Mouse (Mus musculus) gastrocnemius, postnatal 4 days (tissue): ENCODE measurements around the gene Ubash3a. TPM values are rescaled to one million over a fixed set of nuclear protein-coding genes. Genes with fewer than 3 reads are reported as not detected.

Source experiments
- DNase-seq, 2 experiments: peaks; one replicate each; pipeline ENCODE4 v3.0.0; 2021 to 2022; ENCODE audit warnings: low spot score in 2 of 2, mixed read lengths in 2 of 2
- long read RNA-seq, 2 experiments: library from polyadenylated mRNA; stranded (forward); transcript quantifications; one replicate each; pipeline ENCODE4 v2.0.0; 2021
- total RNA-seq, 2 experiments: library from RNA; stranded (reverse); gene quantifications; 2 replicates each; pipeline ENCODE4 v1.2.3; 2021

Ubash3a gene
- total RNA-seq, result under 1 TPM; 0.10 to 0.29 TPM
- long read RNA-seq, experiment 1, result 0 reads
- long read RNA-seq, experiment 2, result 0 reads

DNA sequence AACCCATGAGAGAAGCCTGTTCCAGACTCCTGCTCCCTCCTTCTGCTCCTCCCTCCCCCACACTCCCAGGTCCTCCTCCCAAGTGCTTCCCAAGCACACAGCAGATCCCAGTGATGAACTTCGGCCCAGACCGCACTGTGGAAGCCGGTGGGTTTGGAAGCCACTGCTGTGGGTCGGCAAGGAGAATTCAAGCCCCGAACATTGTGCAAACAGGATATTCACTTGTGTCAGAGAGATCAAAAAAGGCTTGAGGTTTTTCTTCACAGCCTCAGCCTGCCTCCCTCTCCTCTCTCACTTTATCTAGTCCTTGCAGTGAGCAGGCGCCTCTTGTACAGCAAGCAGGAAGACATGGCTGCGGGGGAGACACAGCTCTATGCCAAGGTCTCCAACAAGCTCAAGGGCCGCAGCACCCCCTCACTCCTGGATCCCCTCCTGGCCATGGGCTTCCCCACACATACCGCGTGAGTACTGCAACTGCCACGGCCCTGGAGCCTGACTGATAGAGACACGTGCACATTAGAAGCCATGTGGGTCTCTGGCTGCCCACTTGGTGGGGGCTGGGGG is at the start of gene Ubash3a:
TSS of gene Ubash3a (plus strand) at position 103 of the 564 bp plus-strand sequence.
- DNase-seq, result no peak

DNA sequence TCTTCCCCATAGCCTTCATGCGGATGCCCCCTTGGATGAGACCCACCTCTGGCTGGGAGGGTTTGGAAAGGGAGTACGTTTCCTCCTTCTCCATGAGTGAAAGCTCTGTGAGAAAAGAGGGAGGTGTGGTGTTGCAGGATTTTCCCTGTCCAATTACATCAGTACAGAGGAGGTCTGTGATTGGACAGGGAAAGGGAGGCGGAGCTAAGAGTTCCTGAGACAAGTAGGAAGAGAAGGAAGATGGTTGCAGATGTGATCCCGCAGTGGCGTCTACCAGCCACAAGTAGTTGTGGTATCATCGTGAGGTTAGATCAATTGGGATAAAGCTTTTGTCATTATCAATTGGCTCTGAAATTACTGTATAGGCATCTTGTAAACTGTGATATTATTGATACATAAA is 49.8 kb upstream of the Ubash3a start:
- DNase-seq, result no peak

DNA sequence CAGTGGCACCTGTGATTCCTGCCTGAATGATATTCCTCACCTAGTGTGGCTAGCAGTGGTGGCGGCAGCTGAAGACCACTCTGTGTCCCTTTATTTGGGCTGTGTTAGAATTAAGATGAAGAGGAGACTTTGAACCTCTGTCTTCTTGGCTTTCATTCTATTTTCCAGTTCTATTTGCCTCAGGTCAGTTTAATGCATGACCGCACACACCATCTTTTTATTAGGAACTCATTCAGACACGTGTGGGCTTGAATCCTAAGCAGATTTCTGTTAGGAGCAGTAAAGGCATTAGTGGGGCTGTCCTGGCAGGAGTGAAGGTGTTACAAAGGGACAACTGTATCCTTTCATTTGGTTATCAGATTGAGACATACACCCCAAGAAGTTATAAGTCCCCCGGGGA is 47.4 kb upstream of the Ubash3a start:
- DNase-seq, result no peak

DNA sequence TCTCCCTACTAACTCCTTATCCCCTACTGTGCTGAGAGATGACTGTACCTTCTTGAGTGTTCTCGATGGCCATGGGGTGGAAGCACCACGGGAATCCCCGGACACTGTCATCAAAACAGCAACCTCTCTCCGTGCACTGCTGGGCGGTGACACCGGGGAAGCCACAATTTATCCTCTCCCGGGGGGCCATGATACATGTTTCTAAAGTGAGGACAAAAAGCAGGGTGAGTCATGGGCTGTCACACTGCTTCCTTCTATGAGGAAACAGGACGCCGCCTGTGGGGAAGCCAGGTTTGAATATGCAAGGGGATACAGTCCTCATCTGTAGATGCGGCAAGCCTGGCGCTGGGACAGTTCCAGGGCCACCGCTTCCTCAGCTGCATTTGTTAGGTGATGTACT is 45.1 kb upstream of the Ubash3a start:
- no peak for DNase-seq

DNA sequence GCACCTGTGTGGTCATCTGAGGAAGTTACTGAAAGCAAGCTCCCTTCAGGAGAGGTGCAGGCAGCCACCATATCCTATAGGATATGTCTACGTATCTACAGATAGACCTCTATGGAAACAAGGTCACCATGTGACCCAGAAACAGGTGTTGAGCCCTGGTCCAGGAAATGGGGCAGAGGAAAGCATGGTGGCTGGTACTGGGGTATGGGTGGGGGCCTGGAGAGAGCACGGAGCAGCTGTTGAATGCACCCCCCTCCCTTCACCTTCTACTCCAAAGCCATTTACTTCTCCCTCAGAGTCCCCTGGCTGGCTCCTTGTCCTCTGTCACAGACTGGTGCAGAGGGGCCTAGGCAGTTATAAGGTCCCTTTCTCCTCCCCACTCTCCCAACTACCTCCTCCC is 43.9 kb upstream of the Ubash3a start:
- no peak for DNase-seq

DNA sequence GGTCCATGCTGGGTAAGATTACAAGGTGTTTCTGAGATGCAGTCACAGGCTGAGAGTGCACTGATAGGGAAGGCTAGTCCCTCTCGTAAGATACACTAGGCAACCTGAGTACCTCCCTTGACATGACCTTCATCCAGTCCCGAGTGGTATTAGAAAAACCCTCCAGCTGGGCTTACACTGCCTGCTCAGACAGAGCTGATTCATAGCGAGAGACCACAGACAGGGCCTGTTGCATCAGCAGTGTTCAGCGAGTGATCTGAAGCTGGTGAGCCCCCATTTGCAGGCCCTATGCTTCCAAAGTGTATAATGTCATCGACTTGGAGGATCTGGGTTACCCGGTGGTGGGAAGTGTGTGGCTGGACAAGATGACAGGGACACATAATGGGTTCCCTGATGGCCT is 42.5 kb upstream of the Ubash3a start, which contains the start of gene Tff1:
TSS of gene Tff1 (minus strand) at position 151 of the 400 bp plus-strand sequence.
- no peak for DNase-seq

DNA sequence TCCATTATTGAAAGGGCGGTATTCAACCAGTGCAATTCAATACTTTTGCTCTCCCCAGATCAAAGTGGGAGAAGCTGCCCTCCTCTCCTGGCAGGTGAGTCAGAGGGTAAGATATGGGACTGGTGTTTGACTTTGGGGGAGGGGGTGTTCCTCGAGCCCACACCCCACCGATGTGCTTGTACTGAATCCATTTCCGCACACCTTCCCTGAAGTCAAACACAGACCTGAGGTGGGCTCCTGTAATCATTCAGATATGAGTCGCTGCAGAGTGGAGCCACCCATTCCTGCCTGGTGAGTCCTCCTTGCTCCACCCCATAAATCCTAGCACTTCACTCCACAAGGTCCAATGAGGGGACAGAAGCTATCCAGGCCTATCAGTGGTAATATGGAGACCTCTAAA is 37.9 kb upstream of the Ubash3a start:
- no peak for DNase-seq

DNA sequence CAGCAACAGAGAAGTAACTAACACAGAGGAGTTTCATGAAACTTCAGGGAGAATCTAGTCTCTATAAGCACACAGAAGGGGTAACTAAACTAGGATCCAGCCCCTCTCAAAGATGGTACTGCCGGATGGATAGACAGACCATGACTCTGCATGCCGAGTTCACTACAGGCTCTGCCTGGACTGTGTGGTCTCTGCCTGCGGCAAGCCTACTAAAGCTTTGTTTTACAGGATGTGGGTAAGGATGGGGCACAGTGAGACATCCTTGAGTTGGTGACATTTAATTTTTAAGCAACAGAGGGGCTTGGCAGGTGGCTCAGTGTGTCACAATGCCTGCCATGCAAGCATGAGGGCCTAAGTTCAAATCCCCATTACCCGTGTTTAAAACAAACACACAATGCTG is 31.4 kb upstream of the Ubash3a start:
- no peak for DNase-seq

DNA sequence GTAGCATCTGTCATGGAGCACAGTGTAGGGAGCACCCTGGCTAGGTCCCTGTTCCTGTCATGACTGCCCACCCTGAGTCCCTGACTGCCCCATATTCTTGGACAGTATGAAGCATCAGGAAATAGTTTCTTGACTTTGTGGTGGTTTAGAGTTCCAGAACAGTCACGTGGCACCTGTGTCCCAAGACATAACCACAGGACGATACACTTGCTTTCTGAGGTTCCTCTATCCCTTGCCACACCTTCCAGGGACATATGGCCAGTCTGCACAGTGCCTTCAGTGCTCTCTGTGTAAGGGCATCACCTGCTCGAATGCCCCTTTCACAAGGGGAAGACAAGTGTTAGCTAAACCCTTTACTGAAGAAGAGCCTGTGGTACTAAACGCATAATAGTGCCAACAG is 26.2 kb upstream of the Ubash3a start:
- DNase-seq, result no peak

DNA sequence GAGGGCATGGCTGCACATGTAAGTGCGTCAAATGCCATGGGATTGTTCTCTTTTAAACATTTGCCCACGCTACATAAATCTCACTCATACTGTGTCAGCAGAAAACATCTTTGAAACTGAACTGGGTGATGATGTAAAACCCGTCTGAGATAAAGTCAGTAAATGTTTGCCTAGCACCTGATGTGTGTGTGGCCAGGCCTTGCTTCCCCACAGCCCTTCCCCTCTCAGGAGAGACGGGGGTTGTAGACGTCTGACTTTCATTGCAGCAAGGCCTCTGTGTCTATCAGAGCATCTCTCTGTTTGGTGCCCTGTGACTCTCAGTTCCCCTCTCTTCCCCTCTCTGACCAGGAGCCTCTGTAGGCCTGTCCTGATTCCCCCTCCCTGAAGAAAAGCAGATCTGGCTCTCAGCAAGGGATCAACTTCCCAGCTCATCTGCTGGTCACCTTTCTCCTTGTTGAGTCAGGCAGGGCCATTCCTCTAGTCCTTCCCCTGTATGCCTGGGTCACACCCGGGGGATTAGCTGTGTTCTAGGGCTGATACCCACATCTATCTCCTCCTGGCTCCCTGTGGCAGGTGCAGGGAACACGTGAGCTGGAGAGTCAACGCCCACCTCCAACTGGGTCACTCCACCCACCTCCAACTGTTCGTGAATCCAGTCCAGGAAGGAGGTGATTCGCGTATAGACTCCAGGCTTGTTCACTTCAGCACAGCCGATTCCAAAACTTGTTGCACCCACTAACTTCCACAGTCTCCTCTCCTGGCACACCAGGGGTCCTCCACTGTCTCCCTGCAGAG is 24.3 kb upstream of the Ubash3a start:
- DNase-seq, result no peak

DNA sequence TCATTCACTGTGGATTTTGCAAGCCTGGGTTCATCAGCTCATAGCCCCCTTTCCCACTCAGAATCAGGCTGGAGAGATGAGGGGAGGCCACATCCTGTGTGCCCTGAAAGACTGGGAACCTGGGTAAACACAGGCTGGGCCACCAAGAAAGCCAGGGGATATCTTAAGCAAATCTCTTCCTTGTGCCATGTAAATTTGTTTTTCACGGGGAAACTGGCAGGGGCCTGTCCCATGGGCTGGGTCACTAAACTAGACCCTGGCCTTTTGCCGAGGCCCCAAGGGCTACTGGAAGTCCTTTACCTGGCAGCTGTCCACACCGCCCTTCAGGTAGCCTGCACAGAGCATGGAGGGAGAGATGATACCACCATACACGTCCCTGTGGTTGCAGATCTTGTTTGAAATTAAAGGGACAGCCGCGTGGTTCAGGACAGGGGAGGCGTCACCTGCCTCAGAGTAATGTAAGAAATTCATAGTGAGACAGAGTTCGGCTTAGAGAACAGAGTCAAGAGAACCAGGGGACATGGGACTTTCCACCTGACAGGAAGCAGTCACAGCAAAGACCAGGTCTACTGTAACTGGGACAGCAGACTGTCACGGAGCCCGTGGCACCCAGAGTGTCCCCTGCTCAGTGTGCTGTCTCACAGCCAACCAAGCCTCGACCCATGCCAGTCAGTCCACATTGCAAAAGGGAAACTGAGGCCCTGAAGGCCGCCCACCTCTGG is 23.2 kb upstream of the Ubash3a start:
- DNase-seq, result no peak

DNA sequence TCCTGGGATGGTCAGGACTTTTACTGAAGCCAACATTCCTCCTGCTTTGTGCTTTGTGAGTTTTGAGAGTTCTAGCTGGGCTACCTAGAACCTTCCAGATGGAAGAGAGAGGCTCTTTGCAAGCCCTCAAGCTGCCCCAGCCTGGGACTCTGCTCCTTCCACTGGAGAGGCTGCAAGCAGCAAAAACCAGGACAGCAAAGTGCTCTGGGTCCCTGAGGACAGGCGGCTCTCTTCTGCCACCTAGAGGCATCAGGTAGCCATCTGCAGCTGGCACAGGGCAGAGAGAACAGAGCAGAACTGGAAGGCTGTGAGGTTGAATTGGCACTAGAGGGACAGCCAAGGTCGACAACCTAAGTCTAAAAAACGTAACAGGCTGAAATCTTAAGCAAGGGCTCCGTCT is 20.3 kb upstream of the Ubash3a start:
- DNase-seq, result peak in 1 of 2 experiments; percentile 58

DNA sequence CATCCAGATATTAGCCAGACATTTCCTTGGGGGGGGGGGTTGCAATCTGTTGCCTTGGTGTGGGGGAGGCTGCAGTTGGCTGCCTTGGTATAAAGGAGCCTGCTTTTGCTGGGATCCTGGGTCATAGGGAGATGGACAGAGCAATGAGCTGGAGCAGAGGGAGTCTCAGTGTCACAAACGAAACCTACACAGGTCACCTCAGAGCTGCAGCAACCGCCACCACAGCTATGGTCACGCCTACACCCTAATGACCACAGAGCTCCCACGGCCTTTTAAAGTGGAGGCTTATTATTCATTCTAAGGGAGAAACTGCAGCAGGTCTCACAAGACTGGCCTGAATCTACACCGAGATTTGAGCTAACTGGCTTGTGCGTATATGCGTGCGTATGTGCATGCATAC is 15.8 kb upstream of the Ubash3a start:
- DNase-seq, result no peak

DNA sequence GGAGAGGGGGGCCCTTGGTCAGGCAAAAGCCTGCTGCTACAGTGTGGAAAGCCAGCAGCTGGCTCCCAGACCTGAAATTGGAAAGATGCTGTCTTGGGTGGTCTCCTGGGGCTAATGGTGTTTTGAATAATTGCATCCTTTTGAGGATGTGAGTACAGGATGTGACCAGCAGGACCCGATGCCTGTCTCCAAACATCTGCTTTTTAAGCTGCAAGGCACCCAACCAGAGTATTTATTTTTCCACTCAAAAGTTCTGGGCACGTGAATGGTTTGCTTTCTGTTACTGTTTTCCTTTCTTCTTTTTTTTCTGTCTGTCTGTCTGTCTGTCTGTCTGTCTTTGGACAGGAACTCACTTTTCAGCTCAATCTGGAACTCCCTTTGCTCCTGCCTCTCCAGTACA is 15.0 kb upstream of the Ubash3a start:
- DNase-seq, result no peak

DNA sequence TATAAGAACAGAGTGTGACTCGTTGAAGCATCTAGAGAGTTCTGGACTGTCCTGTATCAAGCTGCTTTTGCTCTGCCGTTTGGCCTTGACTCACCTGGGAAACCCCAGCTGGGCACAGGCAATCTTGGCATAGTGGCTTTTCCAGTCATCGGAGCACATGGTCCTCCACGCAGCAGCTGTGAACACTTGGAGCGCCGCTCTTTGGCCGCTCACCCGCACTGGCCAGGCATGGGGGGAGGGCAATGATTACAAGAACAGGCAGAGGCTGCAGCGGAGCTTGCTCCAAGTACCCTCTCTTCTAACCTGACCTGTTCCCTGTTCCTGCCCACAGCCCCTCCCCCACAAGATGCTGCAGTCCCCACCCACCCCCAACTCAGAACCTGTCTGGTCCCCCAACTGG is 14.3 kb upstream of the Ubash3a start:
- no peak for DNase-seq

DNA sequence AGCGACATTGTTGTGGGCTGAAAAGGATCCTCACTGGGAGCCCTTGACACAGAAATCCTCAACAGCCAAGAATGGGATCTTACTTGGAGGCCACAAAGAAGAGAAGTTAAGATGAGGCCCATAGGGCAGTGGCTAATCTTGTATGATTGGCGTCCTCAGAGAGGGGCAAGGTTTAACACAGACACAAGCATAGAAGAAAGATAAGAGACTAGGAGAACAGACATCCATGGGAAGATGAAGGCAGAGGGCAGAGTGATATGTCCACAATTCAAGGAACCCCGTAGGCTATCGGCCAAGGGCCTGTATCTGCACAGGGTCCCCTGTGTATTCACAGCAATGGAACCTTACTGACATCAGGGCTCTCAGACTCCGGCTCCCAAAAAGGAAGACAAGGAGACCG is 12.5 kb upstream of the Ubash3a start:
- no peak for DNase-seq

DNA sequence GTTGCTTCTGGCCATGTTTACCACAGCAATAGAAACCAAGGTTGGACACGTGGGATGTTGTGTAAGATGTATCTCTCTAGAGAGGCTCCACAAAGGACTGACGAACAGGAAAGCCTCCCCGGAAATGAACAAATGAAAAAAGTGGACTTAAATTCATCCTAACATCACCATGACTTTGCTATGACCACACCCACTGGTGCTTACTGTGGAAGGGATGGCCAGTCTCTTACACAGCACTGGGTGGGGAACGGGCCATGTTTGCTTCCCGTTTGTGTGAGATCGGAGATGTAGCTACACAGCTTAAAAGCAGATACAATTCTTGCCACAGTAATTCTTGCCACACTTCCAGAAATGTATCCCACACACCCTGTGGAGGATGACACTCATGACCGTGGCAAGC is 11.4 kb upstream of the Ubash3a start:
- no peak for DNase-seq

DNA sequence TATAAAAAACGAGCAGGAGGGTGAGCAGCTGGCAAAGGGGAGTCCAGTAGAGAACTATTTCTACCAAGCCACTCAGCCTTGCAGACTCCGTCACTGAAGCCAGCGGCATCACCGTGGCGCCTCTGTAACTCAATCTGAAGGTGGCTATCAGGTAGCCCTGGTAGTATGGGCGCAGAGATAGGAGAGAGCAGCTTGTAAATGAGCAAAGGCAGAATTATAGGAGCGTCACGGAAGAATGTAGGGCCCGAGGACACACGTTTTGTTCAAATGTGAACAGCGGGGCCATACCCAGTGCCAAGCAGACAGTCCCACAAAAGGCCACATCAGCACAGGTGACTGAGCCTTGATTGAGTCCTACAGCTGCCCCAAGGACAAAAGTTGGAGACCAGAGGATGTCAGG is 8.8 kb upstream of the Ubash3a start, which contains the start of gene Tmprss3:
TSS of gene Tmprss3 (minus strand) at position 101 of the 400 bp plus-strand sequence.
- no peak for DNase-seq

DNA sequence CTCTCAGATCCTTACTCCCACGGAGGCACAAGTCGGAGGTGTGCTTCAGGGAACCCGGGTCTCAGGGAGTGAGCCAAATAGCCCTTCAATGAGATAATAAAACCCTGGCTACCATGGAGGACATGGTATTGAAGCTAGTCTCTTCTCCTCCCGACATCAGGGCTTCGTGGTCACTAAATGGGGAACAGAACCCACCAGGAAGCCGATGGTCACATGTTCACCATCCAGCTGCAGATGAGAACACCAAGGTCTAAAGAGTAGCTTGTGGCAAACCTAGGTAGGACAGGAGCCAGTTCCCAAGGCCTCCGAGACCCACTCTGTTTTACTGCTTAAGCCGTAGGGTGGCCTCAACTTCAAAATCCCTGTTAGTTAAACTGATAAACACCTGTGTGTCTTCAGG is 981 bp downstream of the Ubash3a start:
- DNase-seq, result no peak

DNA sequence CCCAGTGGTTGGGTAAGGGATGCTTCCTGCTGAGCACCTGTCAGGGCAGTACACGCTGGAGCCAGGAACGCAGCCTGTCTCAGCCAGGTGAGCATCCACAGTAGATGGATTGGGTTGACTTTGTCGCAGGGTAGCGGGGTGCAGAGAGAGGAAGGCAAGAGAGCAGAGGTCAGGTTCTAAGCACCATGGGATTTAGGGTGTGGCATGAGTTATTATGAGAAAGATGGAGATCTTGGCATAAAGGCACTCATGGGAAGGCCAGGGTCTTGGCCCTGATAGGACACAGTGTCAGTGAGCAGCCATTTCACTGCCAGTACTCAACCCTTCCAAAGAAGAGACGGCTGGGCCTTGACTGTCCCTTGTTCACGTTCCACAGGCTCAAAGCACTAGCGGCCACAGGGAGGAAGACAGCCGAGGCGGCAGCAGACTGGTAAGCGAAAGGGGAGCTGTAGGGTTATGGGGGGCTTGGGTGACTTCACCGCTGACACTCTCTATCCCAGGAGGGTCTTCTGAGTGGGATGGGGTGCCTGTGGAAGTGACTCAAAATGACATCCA is 1.8 kb downstream of the Ubash3a start:
- DNase-seq, result no peak

DNA sequence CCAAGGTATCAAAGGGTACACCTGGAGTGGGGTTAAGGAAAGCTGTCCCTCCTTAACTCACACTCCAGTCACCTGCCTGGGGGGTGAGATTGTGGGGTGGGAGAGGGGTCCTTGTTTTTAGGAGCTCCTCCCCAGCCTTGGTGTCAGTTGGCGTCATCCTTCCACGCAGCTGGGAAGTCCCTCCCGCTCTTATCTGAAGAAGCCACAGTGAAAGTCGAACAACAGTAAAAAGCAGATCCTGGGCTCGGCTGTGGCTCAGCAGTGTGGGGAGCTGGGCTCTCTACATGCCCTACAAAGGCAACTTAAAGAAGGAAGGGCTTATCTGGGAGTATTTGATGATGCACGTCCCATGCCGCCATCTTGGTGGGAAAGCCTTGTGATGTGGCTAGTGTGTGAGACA is 2.6 kb downstream of the Ubash3a start:
- DNase-seq, result no peak

DNA sequence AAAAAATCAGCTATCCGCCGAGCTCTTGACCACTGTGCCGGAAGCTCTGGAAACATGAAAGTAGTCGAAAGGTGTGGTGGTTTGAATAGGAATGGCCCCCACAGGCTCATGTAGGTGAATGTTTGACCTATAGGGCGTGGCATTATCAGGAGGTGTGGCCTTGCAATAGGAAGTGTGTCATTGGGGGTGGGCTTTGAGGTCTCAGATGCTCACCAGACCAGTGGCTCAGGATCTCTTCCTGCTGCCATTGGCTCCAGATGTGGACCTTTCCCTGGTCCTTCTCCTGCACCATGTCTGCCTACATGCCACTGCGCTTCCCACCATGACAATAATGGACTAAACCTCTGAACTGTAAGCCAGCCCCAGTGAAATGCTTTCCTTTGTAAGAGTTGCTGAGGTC is 4.2 kb downstream of the Ubash3a start:
- no peak for DNase-seq
